Mouse (Mus musculus) adrenal gland, postnatal 14 days (tissue): ENCODE measurements at regions not wholly inside any gene's neighbourhood (a gene's known extent, or its start where the extent isn't known, plus 50 kb on each side); places are given as distances from the start of the nearest gene placed in this dataset.

ENCODE experiments used
- DNase-seq: peaks from one replicate; pipeline ENCODE4 v3.0.0; 2021; ENCODE audit warnings: mixed read lengths
- microRNA-seq, 2 experiments: library from miRNA; unstranded; fragments of <30 nt; microRNA quantifications; one replicate each; pipeline ENCODE4 v1.2.0; 2021

- DNase-seq: no peak
Measured at GRCm38 (mm10) chr4:33797964-33798363, 126.4 kb upstream of the Cnr1 start.

GRCm38 (mm10) chr4:33798654-33799053, 125.7 kb upstream of the Cnr1 start:
- no peak for DNase-seq

GRCm38 (mm10) chr4:33799110-33799509, 125.3 kb upstream of the Cnr1 start:
- no peak for DNase-seq

- no peak for DNase-seq
Measured at GRCm38 (mm10) chr4:33799831-33800230, 124.6 kb upstream of the Cnr1 start.

- DNase-seq: no peak
Measured at GRCm38 (mm10) chr4:33812338-33812737, 112.1 kb upstream of the Cnr1 start.

- DNase-seq: no peak
Measured at GRCm38 (mm10) chr4:33823850-33824249, 100.5 kb upstream of the Cnr1 start.

- DNase-seq: no peak
Measured at GRCm38 (mm10) chr4:33833134-33833533, 91.3 kb upstream of the Cnr1 start.

- DNase-seq: no peak
Measured at GRCm38 (mm10) chr4:33838436-33838835, 86.0 kb upstream of the Cnr1 start.

GRCm38 (mm10) chr4:33840119-33840518, 84.3 kb upstream of the Cnr1 start:
- no peak for DNase-seq

GRCm38 (mm10) chr4:33845611-33846395, 78.6 kb upstream of the Cnr1 start:
- DNase-seq: no peak

- DNase-seq: no peak
Measured at GRCm38 (mm10) chr4:33850249-33850648, 74.1 kb upstream of the Cnr1 start.

- no peak for DNase-seq
Measured at GRCm38 (mm10) chr4:33852294-33852693, 72.1 kb upstream of the Cnr1 start.

GRCm38 (mm10) chr4:33855112-33855511, 69.3 kb upstream of the Cnr1 start:
- DNase-seq: no peak

- DNase-seq: no peak
Measured at GRCm38 (mm10) chr4:33867126-33867525, 57.3 kb upstream of the Cnr1 start.

GRCm38 (mm10) chr4:33869317-33869716, 55.1 kb upstream of the Cnr1 start:
- no peak for DNase-seq

Small RNA genes lying in the stretch of these regions (microRNA-seq; reads per million reads assigned to microRNA genes)
- gene Gm23304: 0 reads per million in 2 experiments
